Mouse (Mus musculus) limb, embryonic 15.5 days (tissue): ENCODE measurements around the gene Il2rb. TPM values are rescaled to one million over a fixed set of nuclear protein-coding genes. Genes with fewer than 3 reads are reported as not detected.
A peak's percentile ranks its signal among the peaks of the same experiment; 100 is the strongest.

Experiments
- ATAC-seq: fragments of 200-750 bp; cut with Nextera tagmentation; 2 replicates; pipeline ENCODE4 v1.8.0; 2017; ENCODE audit warnings: low read depth, moderate TSS enrichment; ENCODE audit not compliant: insufficient number of reproducible peaks, low FRiP score, low TSS enrichment
- H3K27ac ChIP-seq: fragments of 300-500 bp; sonication (generic); 2 replicates; pipeline ENCODE4 v1.5.1; 2015; ENCODE audit warnings: moderate library complexity, mild to moderate bottlenecking, inconsistent platforms
- H3K27me3 ChIP-seq: fragments of 300-500 bp; sonication (generic); 2 replicates; pipeline ENCODE4 v1.6.1; 2015; ENCODE audit warnings: inconsistent platforms
- H3K36me3 ChIP-seq: fragments of 300-500 bp; sonication (generic); 2 replicates; pipeline ENCODE4 v1.6.1; 2015; ENCODE audit warnings: inconsistent platforms
- H3K4me1 ChIP-seq: fragments of 300-500 bp; sonication (generic); 2 replicates; pipeline ENCODE4 v1.6.1; 2015; ENCODE audit warnings: inconsistent platforms
- H3K4me2 ChIP-seq: fragments of 300-500 bp; sonication (generic); 2 replicates; pipeline ENCODE4 v1.6.1; 2015; ENCODE audit warnings: mild to moderate bottlenecking, inconsistent platforms
- H3K4me3 ChIP-seq: fragments of 300-500 bp; sonication (generic); 2 replicates; pipeline ENCODE4 v1.5.1; 2015; ENCODE audit warnings: mild to moderate bottlenecking, inconsistent platforms
- H3K9ac ChIP-seq: fragments of 300-500 bp; sonication (generic); 2 replicates; pipeline ENCODE4 v1.6.1; 2015; ENCODE audit warnings: inconsistent platforms
- H3K9me3 ChIP-seq: fragments of 300-500 bp; sonication (generic); 2 replicates; pipeline ENCODE4 v1.6.1; 2016; ENCODE audit warnings: inconsistent platforms
- WGBS: fragments of 180-500 bp; shearing (Covaris S2); methylation state at CpG from one replicate; pipeline ENCODE4 v1.1.7; 2015; 5-methylcytosine and 5-hydroxymethylcytosine counted together
- polyA plus RNA-seq: library from polyadenylated mRNA; unstranded; fragments of >200 nt; fragmentation: Nextera tagmentation; extraction: Ambion mirVana; gene quantifications from 2 replicates; pipeline ENCODE4 v1.2.1, GENCODE M21; 2015

Gene Il2rb
- polyA plus RNA-seq, 1 experiment from 2014 or later = 0.36 TPM

GRCm38 (mm10) chr15:78531451-78531720, 36.3 kb upstream of the Il2rb start:
- no peaks in the 10 kb centered on the region for H3K9me3 ChIP-seq
- peak overlapping the region; percentile 82 for H3K27ac ChIP-seq
- H3K4me3 ChIP-seq = peak overlapping the region; percentile 32; the same call in 1 of the 2 replicates
- H3K4me1 ChIP-seq = peaks cover 46% of the 10 kb centered on the region
- no peak for ATAC-seq
- no peak overlapping the region for H3K9ac ChIP-seq
- peak overlapping the region; percentile 56; the same call in 1 of the 2 replicates for H3K4me2 ChIP-seq
- H3K27me3 ChIP-seq = no peaks in the 10 kb centered on the region
- 66% methylated on average over 4 of the region's 4 CpGs for WGBS
- 0 out of 2 replicates have a peak, but pooled peaks cover 1% of the 10 kb centered on the region for H3K36me3 ChIP-seq

DNA sequence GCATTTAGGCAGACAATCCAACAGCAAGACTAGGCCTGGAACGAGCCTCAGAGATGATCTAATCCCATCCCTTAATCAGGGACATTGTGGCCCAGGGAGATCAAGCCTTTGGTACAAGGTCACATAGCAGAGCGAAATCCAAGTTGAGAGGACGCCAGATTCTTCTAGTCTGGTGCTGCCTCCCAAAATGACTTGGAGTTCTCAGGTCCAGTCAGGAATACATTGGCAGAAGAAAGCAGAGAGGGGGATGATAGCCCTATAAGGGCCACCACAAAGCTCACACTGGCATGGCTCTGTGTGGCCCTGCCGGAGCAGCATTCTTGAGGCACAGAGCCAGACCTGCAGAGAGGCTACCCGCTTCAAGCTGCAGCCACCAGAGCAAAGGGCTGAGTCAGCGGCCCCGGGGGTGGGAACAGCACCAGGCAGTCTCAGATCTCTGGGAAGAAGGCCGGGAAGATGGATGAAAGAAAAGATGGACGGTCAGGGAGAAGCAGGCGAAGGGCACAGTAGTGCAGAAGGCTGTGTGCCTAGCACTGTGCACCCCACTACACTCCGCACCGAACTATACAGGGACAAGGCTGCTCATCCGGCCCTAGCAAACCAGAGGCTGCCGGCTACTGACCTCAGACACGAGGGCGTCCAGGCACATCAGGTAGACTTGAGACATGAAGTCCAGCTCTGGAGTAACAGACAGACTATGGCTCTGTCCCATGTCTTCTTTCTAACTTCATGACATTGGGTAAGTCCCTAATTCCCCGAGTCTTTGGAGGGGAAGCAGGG, 35.8 kb upstream of the Il2rb start, which contains the start of gene C1qtnf6:
C1qtnf6 (minus strand) TSS at position 746 of the 780 bp plus-strand sequence.
- Histone ChIP-seq H3K27ac (peak within 1 kb of the TSS; percentile 82), H3K4me3 (peak within 1 kb of the TSS; percentile 32), H3K36me3 (0 out of 2 replicates have a peak, but pooled peaks cover 3% of the 10 kb centered on the region), H3K9me3 (no peaks in the 10 kb centered on the region), H3K4me2 (peak within 1 kb of the TSS; percentile 56), H3K4me1 (peaks cover 46% of the 10 kb centered on the region), H3K27me3 (no peaks in the 10 kb centered on the region), H3K9ac (peak within 1 kb of the TSS; percentile 28; the same call in 1 of the 2 replicates)
- ATAC-seq = no peak
- 69% methylated on average over 17 of the region's 17 CpGs for WGBS

- Histone ChIP-seq H3K4me2 (peak overlapping the region; percentile 72), H3K27ac (peak overlapping the region; percentile 79), H3K36me3 (peaks cover 6% of the 10 kb centered on the region; the same call in 1 of the 2 replicates), H3K9ac (peak overlapping the region; percentile 54; the same call in 1 of the 2 replicates), H3K9me3 (no peaks in the 10 kb centered on the region), H3K27me3 (no peaks in the 10 kb centered on the region), H3K4me3 (peak overlapping the region; percentile 44; the same call in 1 of the 2 replicates), H3K4me1 (peaks cover 46% of the 10 kb centered on the region)
- no peak for ATAC-seq
- WGBS = 72% methylated on average over 3 of the region's 3 CpGs
These were observed 35.1 kb upstream of the Il2rb start for GRCm38 (mm10) chr15:78530141-78530540.

DNA sequence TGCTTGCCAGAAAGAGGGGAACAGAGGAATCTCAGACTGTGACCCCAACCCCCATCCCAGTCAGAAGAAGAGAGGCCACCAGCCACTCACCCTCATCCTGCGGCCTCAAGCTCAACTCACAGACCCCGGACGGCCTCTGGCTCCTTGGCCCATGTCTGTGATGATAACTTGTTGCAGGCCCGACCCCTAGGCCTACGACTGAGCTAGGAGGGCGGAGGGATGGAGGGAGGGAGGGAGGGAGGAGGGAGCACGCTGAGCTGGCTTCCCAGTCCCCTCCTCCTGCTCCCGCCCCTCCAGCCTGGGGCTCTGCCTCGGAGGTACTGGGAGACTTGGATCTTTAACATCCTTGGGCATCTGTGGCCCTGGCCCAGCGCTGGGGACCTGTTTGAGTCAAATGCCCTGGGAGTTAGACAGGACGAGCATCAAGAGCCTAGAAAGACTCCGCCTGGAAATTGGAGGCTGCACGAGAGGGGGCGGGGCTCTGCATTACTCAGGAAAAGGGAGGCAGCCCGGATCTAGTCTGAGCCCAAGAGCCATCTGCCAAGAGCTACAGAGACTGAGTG, 34.4 kb upstream of the Il2rb start:
- Histone ChIP-seq H3K36me3 (peaks cover 12% of the 10 kb centered on the region; the same call in 1 of the 2 replicates), H3K4me1 (peaks cover 46% of the 10 kb centered on the region), H3K4me3 (peak overlapping the region; percentile 44), H3K9me3 (no peaks in the 10 kb centered on the region), H3K27ac (peak overlapping the region; percentile 79), H3K9ac (peak overlapping the region; percentile 54), H3K4me2 (peak overlapping the region; percentile 72), H3K27me3 (no peaks in the 10 kb centered on the region)
- 4% methylated on average over 15 of the region's 15 CpGs for WGBS
- ATAC-seq = peak; percentile 72

DNA sequence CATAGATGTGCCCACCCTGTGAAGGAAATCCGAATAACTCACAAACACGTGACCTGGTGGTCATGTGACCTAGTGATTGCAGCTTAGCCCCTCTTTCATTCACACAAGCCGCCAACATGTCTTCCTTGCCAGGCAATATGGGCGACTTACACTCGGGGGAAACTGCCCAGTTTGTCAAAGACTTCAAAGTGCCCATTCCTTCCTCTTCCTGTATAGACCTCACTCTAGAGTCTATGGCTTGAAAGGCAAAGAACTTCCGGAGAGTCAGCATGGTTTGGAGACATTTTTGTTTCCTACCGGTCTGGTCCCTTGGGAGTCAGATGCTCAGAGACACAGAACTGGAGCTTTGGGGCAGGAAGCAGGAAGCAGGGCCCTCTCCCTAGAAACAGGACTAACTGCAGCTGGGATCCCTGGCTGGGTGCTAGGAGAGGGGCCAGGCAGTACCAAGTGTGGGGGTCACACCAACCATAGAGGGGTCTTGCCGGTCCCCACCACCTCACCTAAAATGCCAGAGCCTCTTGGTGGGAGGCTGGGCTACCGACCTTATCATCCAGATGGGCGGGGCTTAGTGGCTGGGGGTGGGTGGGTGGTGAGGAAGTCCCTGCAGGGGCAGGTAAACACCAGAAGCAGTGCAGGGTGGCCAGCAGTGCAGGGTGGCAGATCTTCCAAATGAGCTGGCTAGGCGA, 33.8 kb upstream of the Il2rb start:
- no peak for ATAC-seq

DNA sequence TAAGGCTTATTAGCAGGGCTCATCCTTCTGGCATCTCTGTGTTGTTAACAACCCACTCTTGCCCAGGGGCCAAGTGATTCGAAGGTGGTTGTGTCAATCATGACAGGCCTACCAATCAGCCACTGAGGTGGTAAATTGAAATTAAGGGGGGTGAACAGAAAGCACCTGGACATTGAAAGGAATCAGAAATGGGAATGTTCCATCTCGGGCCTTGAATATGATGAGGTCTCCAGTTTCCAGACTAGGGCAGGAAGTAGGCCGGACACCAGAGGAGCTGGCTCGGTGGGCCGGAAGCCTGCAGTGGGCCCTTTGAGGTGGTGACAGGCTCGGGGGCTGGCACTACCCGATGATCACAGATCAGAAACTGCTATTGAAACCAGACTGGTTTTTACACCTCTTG, 32.9 kb upstream of the Il2rb start:
- WGBS = 69% methylated on average over 7 of the region's 7 CpGs
- no peak for ATAC-seq
- H3K9ac ChIP-seq = no peak overlapping the region
- H3K27ac ChIP-seq = no peak overlapping the region
- peaks cover 16% of the 10 kb centered on the region; the same call in 1 of the 2 replicates for H3K36me3 ChIP-seq
- H3K4me1 ChIP-seq = peaks cover 46% of the 10 kb centered on the region
- H3K4me3 ChIP-seq = no peak overlapping the region
- H3K27me3 ChIP-seq = no peaks in the 10 kb centered on the region
- H3K9me3 ChIP-seq = no peaks in the 10 kb centered on the region
- H3K4me2 ChIP-seq = no peak overlapping the region

More for the DNA sequence above, 33.8 kb upstream of the Il2rb start:
- no peaks in the 10 kb centered on the region for H3K27me3 ChIP-seq
- H3K4me1 ChIP-seq = peaks cover 46% of the 10 kb centered on the region
- 37% methylated on average over 11 of the region's 11 CpGs for WGBS
- H3K9ac ChIP-seq = peak overlapping the region; percentile 54
- peak overlapping the region; percentile 44 for H3K4me3 ChIP-seq
- H3K4me2 ChIP-seq = peak overlapping the region; percentile 72
- H3K27ac ChIP-seq = peak overlapping the region; percentile 79
- no peaks in the 10 kb centered on the region for H3K9me3 ChIP-seq
- peaks cover 16% of the 10 kb centered on the region; the same call in 1 of the 2 replicates for H3K36me3 ChIP-seq

- H3K9ac ChIP-seq = no peak overlapping the region
- H3K9me3 ChIP-seq = no peaks in the 10 kb centered on the region
These were observed 29.1 kb upstream of the Il2rb start for GRCm38 (mm10) chr15:78524163-78524562.

GRCm38 (mm10) chr15:78521892-78522291, 26.8 kb upstream of the Il2rb start:
- H3K4me2 ChIP-seq = no peak overlapping the region
- WGBS = 77% methylated on average over 6 of the region's 6 CpGs
- H3K9ac ChIP-seq = no peak overlapping the region
- H3K4me1 ChIP-seq = peaks cover 11% of the 10 kb centered on the region
- no peaks in the 10 kb centered on the region for H3K27me3 ChIP-seq
- no peaks in the 10 kb centered on the region for H3K9me3 ChIP-seq
- ATAC-seq = no peak
- H3K36me3 ChIP-seq = peaks cover 16% of the 10 kb centered on the region; the same call in 1 of the 2 replicates
- H3K4me3 ChIP-seq = no peak overlapping the region
- no peak overlapping the region for H3K27ac ChIP-seq

More at GRCm38 (mm10) chr15:78524163-78524562, 29.1 kb upstream of the Il2rb start:
- Histone ChIP-seq H3K27ac (no peak overlapping the region), H3K27me3 (no peaks in the 10 kb centered on the region), H3K4me2 (no peak overlapping the region), H3K4me3 (no peak overlapping the region), H3K4me1 (peaks cover 22% of the 10 kb centered on the region), H3K36me3 (peaks cover 16% of the 10 kb centered on the region; the same call in 1 of the 2 replicates)
- WGBS = 92% methylated on average over 5 of the region's 5 CpGs
- no peak for ATAC-seq

GRCm38 (mm10) chr15:78521331-78521730, 26.3 kb upstream of the Il2rb start:
- WGBS = 60% methylated on average over 8 of the region's 8 CpGs

GRCm38 (mm10) chr15:78520112-78520715, 25.1 kb upstream of the Il2rb start:
- Histone ChIP-seq H3K4me1 (peaks cover 12% of the 10 kb centered on the region), H3K9me3 (no peaks in the 10 kb centered on the region), H3K4me2 (no peak overlapping the region), H3K27ac (no peak overlapping the region), H3K27me3 (no peaks in the 10 kb centered on the region), H3K36me3 (peaks cover 11% of the 10 kb centered on the region; the same call in 1 of the 2 replicates), H3K9ac (no peak overlapping the region), H3K4me3 (no peak overlapping the region)
- 59% methylated on average over 13 of the region's 13 CpGs for WGBS
- ATAC-seq = no peak

More at GRCm38 (mm10) chr15:78521331-78521730, 26.3 kb upstream of the Il2rb start:
- no peaks in the 10 kb centered on the region for H3K9me3 ChIP-seq
- H3K27me3 ChIP-seq = no peaks in the 10 kb centered on the region
- peaks cover 14% of the 10 kb centered on the region; the same call in 1 of the 2 replicates for H3K36me3 ChIP-seq
- no peak overlapping the region for H3K27ac ChIP-seq
- no peak overlapping the region for H3K4me2 ChIP-seq
- no peak overlapping the region for H3K4me3 ChIP-seq
- no peak overlapping the region for H3K9ac ChIP-seq
- ATAC-seq = no peak
- peaks cover 11% of the 10 kb centered on the region for H3K4me1 ChIP-seq

GRCm38 (mm10) chr15:78518221-78518620, 23.1 kb upstream of the Il2rb start:
- WGBS = 41% methylated on average over 7 of the region's 7 CpGs
- H3K27ac ChIP-seq = no peak overlapping the region
- no peak overlapping the region for H3K4me3 ChIP-seq
- no peak overlapping the region for H3K9ac ChIP-seq
- H3K4me1 ChIP-seq = peaks cover 22% of the 10 kb centered on the region
- H3K36me3 ChIP-seq = no peaks in the 10 kb centered on the region
- no peaks in the 10 kb centered on the region for H3K27me3 ChIP-seq
- no peak overlapping the region for H3K4me2 ChIP-seq
- ATAC-seq = no peak
- no peaks in the 10 kb centered on the region for H3K9me3 ChIP-seq
